Mouse (Mus musculus) kidney, embryonic 16.5 days (tissue): Measurements from ENCODE around the gene Usp51. TPM values are rescaled to one million over a fixed set of nuclear protein-coding genes. Genes with fewer than 3 reads are reported as not detected.
"Not testable (repeated sequence)": the region's sequence is repeated elsewhere in the genome, so short reads cannot be mapped to it uniquely, and the experiment has no call there.

Experiments used
- ATAC-seq: fragments of 200-750 bp; cut with Nextera tagmentation; 2 replicates; pipeline ENCODE4 v1.8.0; 2017; ENCODE audit warnings: moderate TSS enrichment; ENCODE audit not compliant: low FRiP score, low TSS enrichment
- H3K27ac ChIP-seq: fragments of 300-500 bp; sonication (generic); 2 replicates; pipeline ENCODE4 v1.5.1; 2014; ENCODE audit warnings: low read length
- H3K27me3 ChIP-seq: fragments of 300-500 bp; sonication (generic); 2 replicates; pipeline ENCODE4 v1.6.1; 2014; ENCODE audit warnings: low read length, control low read depth, mixed read lengths; ENCODE audit not compliant: insufficient read depth
- H3K36me3 ChIP-seq: fragments of 300-500 bp; sonication (generic); 2 replicates; pipeline ENCODE4 v1.6.1; 2014; ENCODE audit warnings: low read length, control low read depth, mixed read lengths; ENCODE audit not compliant: insufficient read depth
- H3K4me1 ChIP-seq: fragments of 300-500 bp; sonication (generic); 2 replicates; pipeline ENCODE4 v1.6.1; 2014; ENCODE audit warnings: low read length, control low read depth, mixed read lengths; ENCODE audit not compliant: insufficient read depth
- H3K4me2 ChIP-seq: fragments of 300-500 bp; sonication (generic); replicated peaks from 2 replicates; pipeline ENCODE4 v1.6.1; 2014; ENCODE audit warnings: low read depth, low read length
- H3K4me3 ChIP-seq: fragments of 300-500 bp; sonication (generic); 2 replicates; pipeline ENCODE4 v1.5.1; 2014; ENCODE audit warnings: mild to moderate bottlenecking, low read length
- H3K9ac ChIP-seq: fragments of 300-500 bp; sonication (generic); replicated peaks from 2 replicates; pipeline ENCODE4 v1.6.1; 2014; ENCODE audit warnings: low read length
- H3K9me3 ChIP-seq: fragments of 300-500 bp; sonication (generic); 2 replicates; pipeline ENCODE4 v1.6.1; 2016; ENCODE audit warnings: low read length, control low read depth
- whole genome bisulfite sequencing: fragments of 180-500 bp; shearing (Covaris S2); extraction: QIAGEN DNeasy Blood & Tissue Kit; methylation state at CpG from one replicate; pipeline ENCODE4 v1.1.7; 2014; 5-methylcytosine and 5-hydroxymethylcytosine counted together
- polyA plus RNA-seq: library from polyadenylated mRNA; unstranded; fragments of >200 nt; fragmentation: Nextera tagmentation; extraction: Ambion mirVana; gene quantifications from 2 replicates; pipeline ENCODE4 v1.2.1, GENCODE M21; 2015

Gene Usp51
- polyA plus RNA-seq, 1 experiment from 2014 or later = 0.56 TPM

DNA sequence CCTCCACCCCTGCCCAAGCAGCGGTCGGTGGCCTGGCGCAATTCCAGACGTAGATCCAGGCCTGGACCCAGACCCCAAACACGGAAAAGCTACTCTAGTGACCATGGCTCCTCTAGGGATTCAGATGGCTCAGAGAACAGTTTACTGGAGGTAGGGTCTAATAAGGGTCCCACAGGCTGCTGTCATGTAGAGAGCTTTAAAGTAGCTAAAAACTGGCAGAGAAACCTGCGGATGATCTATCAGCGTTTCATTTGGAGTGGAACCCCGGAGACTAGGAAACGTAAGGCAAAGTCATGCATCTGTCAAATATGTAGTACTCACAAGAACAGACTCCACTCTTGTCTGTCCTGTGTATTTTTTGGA is 1.4 kb downstream of the Usp51 start:
- Histone ChIP-seq H3K9ac (0 out of 2 replicates have a peak overlapping the region, but pooled peaks have one; percentile 64), H3K36me3 (no peaks in the 10 kb centered on the region), H3K9me3 (no peaks in the 10 kb centered on the region), H3K27me3 (peaks cover 8% of the 10 kb centered on the region; the same call in 1 of the 2 replicates), H3K4me3 (peak overlapping the region; percentile 63), H3K4me1 (no peaks in the 10 kb centered on the region), H3K4me2 (peak overlapping the region; percentile 66), H3K27ac (no peak overlapping the region)
- no peak for ATAC-seq
- WGBS = 28% methylated on average over 8 of the region's 9 CpGs

DNA sequence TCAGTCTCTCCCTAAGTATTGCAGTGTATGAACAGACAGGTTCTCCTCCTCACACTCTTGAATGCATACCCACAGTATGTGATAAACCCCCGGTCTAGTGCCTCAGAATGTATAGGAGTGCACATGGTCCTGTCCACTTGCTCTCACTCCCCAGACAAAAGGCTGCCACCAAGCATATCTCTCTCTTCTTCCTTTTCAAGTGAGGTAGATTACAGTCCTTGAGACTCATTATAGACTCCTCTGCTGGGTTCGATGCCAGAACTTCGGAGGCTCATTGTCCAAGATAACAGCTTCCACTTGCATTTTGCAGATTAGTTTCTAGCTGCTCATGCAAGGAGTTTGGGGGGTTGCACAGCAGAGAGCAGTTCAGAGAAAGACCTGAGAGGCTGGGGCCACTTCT is 19.0 kb downstream of the Usp51 start:
- not testable (repeated sequence) for H3K4me3 ChIP-seq, H3K27me3 ChIP-seq, H3K9me3 ChIP-seq, H3K27ac ChIP-seq, H3K4me2 ChIP-seq, ATAC-seq, H3K36me3 ChIP-seq, H3K4me1 ChIP-seq, H3K9ac ChIP-seq
- no CpG with 5 or more reads among the region's 3 CpGs for WGBS

- ATAC-seq, H3K4me3 ChIP-seq, H3K4me2 ChIP-seq, H3K27ac ChIP-seq, H3K9me3 ChIP-seq, H3K9ac ChIP-seq, H3K27me3 ChIP-seq, H3K36me3 ChIP-seq, H3K4me1 ChIP-seq: not testable (repeated sequence)
- 82% methylated on average over 3 of the region's 3 CpGs for WGBS
Measured at GRCm38 (mm10) chrX:153025709-153026108, 19.4 kb downstream of the Usp51 start.

DNA sequence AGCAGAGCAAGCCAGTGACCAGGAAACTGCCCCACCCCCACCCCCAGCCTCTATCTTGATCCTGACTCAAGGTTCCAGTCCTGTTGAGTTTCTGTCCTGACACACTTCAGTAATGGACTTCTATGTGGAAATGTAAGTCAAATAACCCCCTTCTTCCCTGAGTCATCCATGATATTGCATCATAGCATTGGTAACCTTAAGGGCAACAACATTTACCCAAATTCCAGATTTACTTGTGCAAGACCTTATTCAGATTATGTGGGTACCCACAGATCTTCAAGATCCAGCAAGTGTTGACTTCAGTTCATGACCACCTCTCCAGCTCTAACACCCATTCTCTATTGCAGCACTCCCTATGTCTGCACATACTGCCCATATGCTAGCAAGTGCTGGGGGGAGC is 25.3 kb downstream of the Usp51 start:
- not testable (repeated sequence) for ATAC-seq, H3K4me2 ChIP-seq, H3K27me3 ChIP-seq, H3K4me1 ChIP-seq, H3K9ac ChIP-seq, H3K9me3 ChIP-seq, H3K36me3 ChIP-seq, H3K27ac ChIP-seq, H3K4me3 ChIP-seq

GRCm38 (mm10) chrX:153037087-153037971 is 31.1 kb downstream of the Usp51 start, which contains the start of gene Mageh1:
TSS of gene Mageh1 (minus strand) at chrX:153037575.
- no peaks in the 10 kb centered on the region for H3K36me3 ChIP-seq
- 21% methylated on average over 49 of the region's 49 CpGs for WGBS
- ATAC-seq = peak; percentile 97
- H3K27ac ChIP-seq = peak within 1 kb of the TSS; percentile 89
- H3K4me3 ChIP-seq = peak within 1 kb of the TSS; percentile 55
- no peaks in the 10 kb centered on the region for H3K9me3 ChIP-seq
- H3K4me2 ChIP-seq = peak within 1 kb of the TSS; percentile 59
- H3K4me1 ChIP-seq = no peaks in the 10 kb centered on the region
- H3K9ac ChIP-seq = peak within 1 kb of the TSS; percentile 76
- H3K27me3 ChIP-seq = peaks cover 16% of the 10 kb centered on the region; the same call in 1 of the 2 replicates

DNA sequence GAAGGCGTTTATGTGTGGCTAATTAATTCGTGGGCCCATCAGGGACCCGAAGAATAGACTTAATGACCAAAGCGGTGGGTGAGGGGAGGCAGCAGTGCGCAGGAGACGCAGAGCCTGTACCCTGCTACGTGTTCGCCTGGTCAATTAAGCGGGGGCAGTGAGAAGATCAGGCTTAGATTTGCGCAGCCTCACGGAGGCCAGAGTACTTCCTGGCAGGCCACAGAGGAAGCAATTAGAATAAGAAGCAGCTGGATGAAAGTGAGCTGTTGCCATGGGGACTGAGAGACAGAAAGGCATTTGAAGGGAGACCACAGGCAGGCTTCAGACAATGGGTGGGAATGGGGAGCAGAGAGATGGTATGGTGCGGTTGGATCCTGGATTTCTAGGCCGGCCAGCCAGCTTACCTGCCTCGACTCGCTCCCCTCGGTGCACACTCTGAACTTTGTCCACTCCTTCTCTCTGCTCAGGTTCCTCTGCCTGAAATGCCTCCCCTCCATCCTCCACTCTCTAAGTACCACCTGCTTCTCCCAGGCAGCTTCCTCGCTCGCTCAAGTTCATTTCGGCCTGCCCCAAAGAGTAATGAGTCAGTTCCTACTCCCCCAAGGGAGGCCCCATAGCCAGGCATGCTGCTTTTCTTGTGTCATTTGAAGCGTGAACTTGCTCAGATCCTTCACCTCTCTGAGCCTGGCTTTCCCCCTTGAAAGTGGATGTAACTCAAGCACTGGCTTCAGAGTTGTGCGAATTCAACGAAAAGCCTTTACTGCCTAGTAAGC is 31.9 kb downstream of the Usp51 start:
- H3K9ac ChIP-seq, H3K4me1 ChIP-seq, H3K9me3 ChIP-seq, H3K36me3 ChIP-seq: not testable (repeated sequence)
- peak overlapping the region; percentile 89 for H3K27ac ChIP-seq
- H3K27me3 ChIP-seq = peaks cover 16% of the 10 kb centered on the region; the same call in 1 of the 2 replicates
- 29% methylated on average over 6 of the region's 22 CpGs for WGBS
- peak overlapping the region; percentile 59 for H3K4me2 ChIP-seq
- H3K4me3 ChIP-seq = peak overlapping the region; percentile 55
- peak; percentile 90 for ATAC-seq

Other genes with a start within 250 kb of the Usp51 start
- gene Shroom2, start 237.0 kb upstream of the Usp51 start, polyA plus RNA-seq = 6.4 and 6.6 TPM in 2 replicates
- 0.10 TPM in 2 replicates for gene Gpr143, start 224.5 kb upstream of the Usp51 start, polyA plus RNA-seq
- gene Mageh1, start 31.1 kb downstream of the Usp51 start, polyA plus RNA-seq = 53.3 and 55.2 TPM in 2 replicates
- 0.07 and 0.08 TPM in 2 replicates for gene Foxr2, start 112.3 kb downstream of the Usp51 start, polyA plus RNA-seq
- gene Rragb, start 133.5 kb downstream of the Usp51 start, polyA plus RNA-seq = 1.7 and 2.4 TPM in 2 replicates
- 0.67 and 0.81 TPM in 2 replicates for gene Klf8, start 231.0 kb downstream of the Usp51 start, polyA plus RNA-seq